Comparison of ENCODE assay signal across 15 mouse cellular contexts in genomic region chr17:30507636-30508576, GRCm38 (mm10).
DNase-seq lines count a peak whose midpoint lies in the region; TF ChIP-seq lines count a peak whose summit lies in the region.
"Had no signal": no experiment of that assay in that cellular context is flagged by ENCODE, and none has a peak within 500 bp of the region (broad histone marks: within the 10 kb centered on the region; RNA-seq: fewer than 3 reads in every experiment).

No protein-coding gene starts in this region.

- peak; percentile 29; the same call in 1 of the 2 replicates for TF ChIP-seq CTCF in gastrocnemius, adult 2 months (IDR thresholded peaks at IDR 0.05)
- TF ChIP-seq CTCF in left cerebral cortex, adult 2 months (IDR thresholded peaks at IDR 0.05): peak; percentile 62

- intact Hi-C loops in gastrocnemius, adult 2 months (cut with DNase I): no loop called here
- intact Hi-C loops in left cerebral cortex, adult 2 months (cut with DNase I): loop anchor here (2.0 to 5.0 kb wide), 3 partner anchors 41 to 621 kb away; no protein-coding TSS in a partner anchor
- intact Hi-C loops in left cerebral cortex, postnatal 4 days (cut with DNase I): no loop called here

- no peak for DNase-seq in gastrocnemius, adult 2 months
- no peak for DNase-seq in gastrocnemius, postnatal 25 days
- DNase-seq in left cerebral cortex, adult 2 months (ENCODE audit: extremely low spot score in 1 of 2, low spot score in 2 of 2): peak in 1 of 2 experiments; percentile 13
- no peak for DNase-seq in left cerebral cortex, postnatal 4 days
- DNase-seq in A20 (ENCODE audit: low read depth, low spot score): peak; percentile 64
- DNase-seq in fibroblast of lung, adult 2 months (ENCODE audit: low read depth): peak; percentile 13
- no peak for DNase-seq in thymus, postnatal 25 days
- DNase-seq in lung, postnatal 4 days: no peak
- DNase-seq: adrenal gland, postnatal 10 days; cerebellum, postnatal 10 days; kidney, adult 2 months; liver, embryonic 13.5 days; spleen, adult 18-20 months had no signal

- no peak overlapping the region for H3K27ac ChIP-seq in gastrocnemius, adult 2 months
- H3K27ac ChIP-seq in left cerebral cortex, adult 2 months: peak overlapping the region; percentile 61
- H3K27ac ChIP-seq: limb, embryonic 10.5 days; liver, embryonic 13.5 days had no signal

- H3K4me3 ChIP-seq in gastrocnemius, adult 2 months: no peak overlapping the region
- H3K4me3 ChIP-seq in left cerebral cortex, adult 2 months: no peak overlapping the region
- H3K4me3 ChIP-seq: hindbrain, embryonic 10.5 days; limb, embryonic 10.5 days; liver, embryonic 13.5 days had no signal

Comparison
In these comparisons a context has a peak if more than half of its experiments do, and no peak if none do; other contexts are left out.
1. DNase-seq: peak in A20 (single experiment) and fibroblast of lung, adult 2 months (single experiment); none in gastrocnemius, adult 2 months (single experiment), gastrocnemius, postnatal 25 days (single experiment), left cerebral cortex, postnatal 4 days (single experiment), thymus, postnatal 25 days (single experiment) and lung, postnatal 4 days (0 of 2).